Mouse (Mus musculus) macrophage (primary cell): Measurements from ENCODE around the gene Tcf20. TPM values are rescaled to one million over a fixed set of nuclear protein-coding genes. Genes with fewer than 3 reads are reported as not detected.

Experiments
- H3K27ac ChIP-seq: fragments of 350-480 bp; formaldehyde crosslinking; 2 replicates; pipeline ENCODE4 v1.9.0; 2021
- H3K36me3 ChIP-seq: fragments of 350-480 bp; formaldehyde crosslinking; 2 replicates; pipeline ENCODE4 v1.9.0; 2021; ENCODE audit errors: inconsistent target
- H3K4me3 ChIP-seq: fragments of 350-480 bp; formaldehyde crosslinking; 2 replicates; pipeline ENCODE4 v1.9.0; 2021; ENCODE audit errors: inconsistent target
- H3K79me2 ChIP-seq: fragments of 350-480 bp; formaldehyde crosslinking; 2 replicates; pipeline ENCODE4 v1.9.0; 2021; ENCODE audit errors: inconsistent target
- WGBS: methylation state at CpG from one replicate; pipeline ENCODE4 v1.1.7; 2026; ENCODE audit warnings: inconsistent platforms; ENCODE audit not compliant: missing documents; 5-methylcytosine and 5-hydroxymethylcytosine counted together
- polyA plus RNA-seq: library from polyadenylated mRNA; stranded (reverse); fragments of 250-400 nt; gene quantifications from 3 replicates; pipeline ENCODE4 v1.2.4, GENCODE M21; 2018; ENCODE audit warnings: inconsistent platforms

The Tcf20 gene
- polyA plus RNA-seq, 1 experiment from 2014 or later = 18.5 TPM

DNA sequence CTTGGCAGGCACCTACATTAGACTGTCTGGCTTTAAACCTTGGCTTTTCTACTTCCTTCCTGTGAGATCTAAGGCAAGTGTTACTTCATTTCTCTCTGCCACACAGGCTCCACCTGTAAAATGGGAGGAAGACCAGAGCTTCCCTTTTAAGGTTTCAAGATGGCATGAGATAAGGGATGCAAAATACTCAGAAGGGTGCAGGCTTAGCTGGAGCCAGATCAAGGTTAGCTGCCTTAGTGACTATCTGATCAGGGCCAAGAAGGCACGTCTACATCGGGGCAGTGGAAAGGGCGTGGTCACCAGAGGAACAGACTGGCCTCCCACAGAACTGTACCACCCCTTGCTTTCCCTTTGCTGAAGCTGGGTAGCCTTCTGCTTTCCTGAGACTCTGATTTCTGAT, 73.2 kb downstream of the Tcf20 start:
- Histone ChIP-seq H3K27ac (no peak overlapping the region), H3K79me2 (no peaks in the 10 kb centered on the region), H3K36me3 (no peaks in the 10 kb centered on the region), H3K4me3 (no peak overlapping the region)
- 16% methylated on average over 3 of the region's 3 CpGs for WGBS

DNA sequence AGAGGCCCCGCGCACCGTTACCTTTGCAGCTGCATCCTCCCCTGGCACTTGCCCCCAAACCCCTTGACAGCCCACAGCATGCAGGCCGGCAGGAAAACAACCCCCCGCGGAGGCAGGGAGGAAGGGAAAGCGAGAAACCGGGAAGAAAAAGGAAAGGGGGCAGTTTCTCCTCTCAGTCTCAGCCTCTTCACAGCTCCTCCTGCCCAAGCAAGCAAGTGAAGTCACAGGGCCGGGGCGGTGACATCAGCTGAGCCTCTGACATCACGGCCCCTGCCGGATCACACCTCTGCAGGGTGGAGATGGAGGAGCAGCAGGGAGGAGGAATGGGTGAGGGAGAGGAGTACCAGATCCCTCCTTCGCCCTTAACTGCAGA, 75.7 kb downstream of the Tcf20 start:
- Histone ChIP-seq H3K79me2 (no peaks in the 10 kb centered on the region), H3K36me3 (no peaks in the 10 kb centered on the region), H3K4me3 (no peak overlapping the region), H3K27ac (no peak overlapping the region)
- WGBS = 7% methylated on average over 12 of the region's 13 CpGs

DNA sequence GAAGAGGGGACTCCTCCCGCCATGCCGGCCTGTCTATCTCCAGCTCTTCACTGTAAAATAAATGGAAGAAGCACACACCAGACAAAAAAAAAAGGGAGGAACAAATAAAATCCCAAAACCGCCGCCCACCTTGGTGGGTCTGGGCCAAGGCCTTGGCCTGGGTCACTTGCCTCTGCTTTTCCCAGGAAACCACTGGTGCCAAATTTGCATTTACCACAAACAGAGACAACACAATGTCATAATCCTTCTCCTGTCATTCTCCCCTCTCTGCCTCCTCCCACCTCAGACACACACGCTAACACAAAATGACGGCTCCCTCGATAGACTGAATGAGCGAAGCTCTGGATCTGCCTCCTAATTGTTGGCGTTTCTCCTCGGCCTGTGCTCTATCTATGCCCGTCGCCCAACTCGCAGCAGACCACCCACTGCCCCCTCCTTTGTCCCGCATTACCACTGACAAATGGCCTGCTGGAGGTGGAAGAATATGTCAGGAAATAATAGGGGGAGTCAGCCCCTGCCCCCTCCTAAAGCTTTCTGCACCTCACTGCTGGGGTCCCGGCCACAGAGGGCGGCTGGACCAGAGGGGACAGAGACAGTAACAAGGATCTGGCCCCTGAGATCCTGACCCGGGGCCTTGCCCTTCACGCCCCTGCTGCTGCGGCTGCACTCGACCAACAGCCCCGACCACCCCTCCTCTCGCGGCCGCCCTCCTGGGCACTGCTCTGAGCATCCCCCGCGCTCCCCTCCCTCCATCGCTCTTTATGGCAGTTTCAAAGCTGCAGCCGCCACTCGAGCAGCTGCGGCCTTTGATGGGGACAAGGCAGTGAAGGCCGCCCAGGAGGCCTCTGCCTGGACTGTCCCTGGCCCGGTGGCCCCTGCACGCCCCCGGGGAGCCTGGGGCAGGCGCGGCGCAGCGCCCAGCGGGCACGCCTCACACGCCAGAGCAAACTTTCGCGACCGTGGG, 76.4 kb downstream of the Tcf20 start:
- WGBS = 44% methylated on average over 43 of the region's 44 CpGs
- no peaks in the 10 kb centered on the region for H3K79me2 ChIP-seq
- H3K36me3 ChIP-seq = no peaks in the 10 kb centered on the region
- H3K27ac ChIP-seq = no peak overlapping the region
- no peak overlapping the region for H3K4me3 ChIP-seq

DNA sequence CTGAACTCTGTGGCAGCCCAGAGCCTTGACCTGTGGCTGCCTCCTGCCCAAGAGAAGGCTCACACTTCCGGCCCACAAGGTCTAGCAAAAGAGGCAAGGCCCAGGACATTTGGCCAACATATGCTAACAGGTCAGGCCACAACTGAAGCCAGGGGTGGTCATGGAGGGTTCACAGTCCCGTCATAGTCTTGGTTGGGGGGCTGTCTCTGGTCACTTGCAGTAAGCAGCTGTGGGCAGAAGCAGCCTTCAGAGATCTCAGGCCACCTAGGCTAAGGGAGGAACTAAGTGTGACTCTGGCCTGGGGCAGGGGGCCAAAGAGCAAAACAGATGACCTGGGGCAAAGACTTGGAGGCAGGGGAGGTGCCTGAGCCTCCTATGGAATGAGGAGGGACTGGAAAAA, 77.1 kb downstream of the Tcf20 start:
- 95% methylated on average over 2 of the region's 2 CpGs for WGBS
- Histone ChIP-seq H3K36me3 (no peaks in the 10 kb centered on the region), H3K79me2 (no peaks in the 10 kb centered on the region), H3K4me3 (no peak overlapping the region), H3K27ac (no peak overlapping the region)

DNA sequence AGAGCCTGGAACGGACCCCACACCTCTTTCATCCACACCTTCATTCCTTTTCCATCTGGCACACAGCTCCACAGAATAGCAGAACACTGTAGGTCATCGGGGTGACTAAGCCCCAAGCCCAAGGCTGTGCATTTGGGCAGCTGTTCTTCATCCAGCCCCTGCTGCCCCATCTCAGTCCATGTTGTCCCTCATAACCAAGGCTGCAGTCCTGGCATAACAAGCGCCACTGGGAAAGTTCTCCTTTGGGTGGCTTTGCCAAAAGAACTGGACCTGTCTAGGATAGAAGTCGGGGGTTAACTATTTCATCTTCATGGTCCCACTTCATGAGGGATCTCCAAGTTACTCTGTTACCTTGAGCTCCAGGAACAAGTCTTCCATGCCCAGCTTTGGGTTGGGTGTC, 77.9 kb downstream of the Tcf20 start:
- Histone ChIP-seq H3K27ac (no peak overlapping the region), H3K36me3 (no peaks in the 10 kb centered on the region), H3K79me2 (no peaks in the 10 kb centered on the region), H3K4me3 (no peak overlapping the region)
- 100% methylated on average over 4 of the region's 4 CpGs for WGBS

- H3K4me3 ChIP-seq = no peak overlapping the region
- WGBS = 89% methylated on average over 2 of the region's 2 CpGs
These were observed 79.2 kb downstream of the Tcf20 start for GRCm38 (mm10) chr15:82908521-82908920.

DNA sequence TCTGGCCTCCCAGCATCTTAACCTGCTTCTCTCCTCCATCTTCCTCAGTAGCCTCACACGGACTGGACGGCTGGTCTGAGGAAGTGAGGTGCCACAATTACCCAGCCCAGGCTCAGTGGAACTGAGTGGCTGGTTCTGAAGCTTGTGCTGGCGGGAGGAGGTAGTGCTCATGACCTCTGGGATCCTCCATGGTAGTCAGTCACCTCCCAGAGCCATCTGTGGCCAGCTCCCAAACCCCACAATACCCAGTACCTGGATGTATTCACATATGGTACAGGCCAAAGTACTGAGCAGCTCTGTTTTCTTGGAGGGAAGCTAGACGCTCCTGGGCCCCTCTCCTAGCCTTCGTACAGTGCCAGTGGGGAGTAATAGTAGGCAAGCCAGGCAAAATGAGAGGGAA, 80.4 kb downstream of the Tcf20 start:
- no peak overlapping the region for H3K27ac ChIP-seq
- WGBS = 89% methylated on average over 5 of the region's 5 CpGs

More at GRCm38 (mm10) chr15:82908521-82908920, 79.2 kb downstream of the Tcf20 start:
- Histone ChIP-seq H3K79me2 (no peaks in the 10 kb centered on the region), H3K27ac (no peak overlapping the region), H3K36me3 (no peaks in the 10 kb centered on the region)

DNA sequence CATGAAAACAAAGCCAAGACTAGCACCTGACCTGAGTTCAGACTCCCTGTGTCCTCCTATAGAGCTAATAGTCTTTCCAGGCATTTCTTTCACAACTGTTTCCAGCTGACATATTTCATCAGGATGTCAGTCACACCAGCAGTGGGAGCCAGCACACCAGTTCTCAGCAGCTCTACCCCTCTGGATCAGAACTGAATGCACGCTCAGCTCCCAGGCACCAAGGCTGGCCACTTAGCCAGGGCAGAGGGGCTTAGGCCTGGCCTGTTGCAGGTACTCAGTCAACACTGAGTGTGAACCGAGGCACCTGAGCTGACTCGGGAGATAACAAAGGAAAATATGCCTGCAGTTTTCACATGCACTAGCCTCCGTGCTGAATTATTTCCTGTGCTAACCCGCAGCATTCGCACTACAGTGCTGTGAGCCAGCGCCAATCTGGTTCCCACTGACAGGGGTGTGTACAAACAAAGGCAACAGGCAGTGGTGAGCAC, 81.1 kb downstream of the Tcf20 start:
- Histone ChIP-seq H3K27ac (no peak overlapping the region), H3K79me2 (no peaks in the 10 kb centered on the region), H3K4me3 (no peak overlapping the region), H3K36me3 (no peaks in the 10 kb centered on the region)
- WGBS = 77% methylated on average over 7 of the region's 7 CpGs

More for the DNA sequence above, 80.4 kb downstream of the Tcf20 start:
- Histone ChIP-seq H3K36me3 (no peaks in the 10 kb centered on the region), H3K79me2 (no peaks in the 10 kb centered on the region), H3K4me3 (no peak overlapping the region)

DNA sequence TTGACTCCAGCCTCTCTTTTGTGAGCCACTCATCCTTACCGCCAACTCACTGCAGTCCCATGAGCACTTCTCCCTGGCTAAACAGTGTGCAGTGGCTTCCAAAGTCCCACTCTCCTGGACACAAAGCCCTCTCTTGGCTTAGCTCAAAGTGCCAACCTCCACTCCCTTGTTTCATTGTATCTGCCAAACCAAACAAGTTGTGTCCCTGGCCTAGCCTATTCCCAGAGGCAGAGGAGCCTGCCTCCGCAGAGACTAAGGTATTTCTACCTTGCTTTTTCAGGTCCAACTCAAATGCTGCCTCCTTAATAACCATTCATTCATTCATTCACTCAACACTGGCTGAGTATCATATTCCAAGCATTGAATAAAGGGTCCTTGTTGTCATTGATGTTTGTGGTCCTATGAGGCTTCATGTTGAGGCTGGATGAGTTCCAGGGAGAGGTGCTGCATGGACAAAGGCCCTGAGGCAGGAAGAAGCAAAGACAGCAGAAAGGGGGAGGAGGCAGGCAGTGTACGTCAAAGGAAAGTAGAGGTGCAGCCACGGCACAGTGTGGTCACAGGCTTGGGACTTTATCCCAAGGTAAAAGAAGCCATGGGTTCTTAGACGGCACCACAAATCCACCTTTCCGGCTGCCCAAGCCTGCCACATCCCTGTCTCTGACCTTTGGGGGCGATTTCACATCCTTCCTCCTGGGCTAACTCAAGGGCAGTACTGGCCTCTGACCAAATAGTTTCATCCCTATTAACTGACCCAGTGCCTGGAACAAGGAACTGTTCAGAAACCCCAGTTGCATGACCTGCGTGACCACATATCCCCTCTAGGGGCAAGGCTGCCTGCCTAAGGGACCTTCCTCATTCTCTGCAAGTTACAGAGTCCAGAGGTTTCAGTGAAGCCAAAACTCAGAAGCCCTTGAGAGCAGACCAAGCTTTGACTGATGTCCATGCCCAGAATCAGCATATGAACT, 82.0 kb downstream of the Tcf20 start:
- no peaks in the 10 kb centered on the region for H3K36me3 ChIP-seq
- WGBS = 53% methylated on average over 8 of the region's 8 CpGs
- H3K79me2 ChIP-seq = no peaks in the 10 kb centered on the region
- no peak overlapping the region for H3K27ac ChIP-seq
- no peak overlapping the region for H3K4me3 ChIP-seq

DNA sequence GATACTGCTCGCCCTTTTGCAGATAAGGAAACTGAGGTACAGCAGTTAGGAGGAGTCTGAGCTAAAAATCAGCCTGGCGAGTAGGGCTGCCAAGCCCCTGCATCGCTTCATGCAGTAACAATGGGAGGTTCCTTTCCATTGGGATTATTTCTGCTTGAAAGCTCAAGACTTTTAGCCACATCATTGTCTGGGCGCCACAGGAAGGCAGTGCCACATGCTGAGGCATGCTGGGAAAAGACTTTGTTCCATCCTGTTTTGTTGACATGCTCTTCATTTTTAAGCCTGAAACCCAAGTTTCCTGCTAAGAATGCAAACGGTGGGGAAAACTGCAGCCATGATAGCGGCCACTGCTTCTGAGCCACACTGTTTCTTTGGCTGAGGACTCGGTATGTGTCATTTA, 83.1 kb downstream of the Tcf20 start:
- Histone ChIP-seq H3K79me2 (no peaks in the 10 kb centered on the region), H3K36me3 (no peaks in the 10 kb centered on the region), H3K4me3 (no peak overlapping the region), H3K27ac (no peak overlapping the region)
- 86% methylated on average over 7 of the region's 7 CpGs for WGBS

DNA sequence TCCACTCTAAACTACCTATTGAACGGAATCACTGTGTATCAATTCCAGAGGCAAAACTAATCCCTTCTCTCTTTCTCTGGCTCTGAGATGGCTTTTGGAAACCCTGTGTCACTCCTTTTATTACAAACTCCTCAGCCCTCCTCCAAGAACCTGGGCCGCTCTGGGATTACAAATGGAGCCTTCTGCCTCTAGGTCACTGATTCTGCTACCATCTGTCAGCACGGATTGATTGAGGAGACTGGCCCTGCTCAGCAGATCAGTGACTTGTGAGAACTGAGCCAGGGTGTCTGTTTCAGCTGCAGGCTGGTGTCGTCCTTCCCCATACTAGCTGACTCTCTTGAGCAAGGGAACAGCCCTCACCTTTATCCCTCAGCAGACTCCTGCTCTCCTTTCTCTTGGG, 85.2 kb downstream of the Tcf20 start:
- no peak overlapping the region for H3K27ac ChIP-seq
- H3K36me3 ChIP-seq = no peaks in the 10 kb centered on the region
- no peak overlapping the region for H3K4me3 ChIP-seq
- 93% methylated on average over 4 of the region's 4 CpGs for WGBS
- H3K79me2 ChIP-seq = peaks cover 13% of the 10 kb centered on the region

DNA sequence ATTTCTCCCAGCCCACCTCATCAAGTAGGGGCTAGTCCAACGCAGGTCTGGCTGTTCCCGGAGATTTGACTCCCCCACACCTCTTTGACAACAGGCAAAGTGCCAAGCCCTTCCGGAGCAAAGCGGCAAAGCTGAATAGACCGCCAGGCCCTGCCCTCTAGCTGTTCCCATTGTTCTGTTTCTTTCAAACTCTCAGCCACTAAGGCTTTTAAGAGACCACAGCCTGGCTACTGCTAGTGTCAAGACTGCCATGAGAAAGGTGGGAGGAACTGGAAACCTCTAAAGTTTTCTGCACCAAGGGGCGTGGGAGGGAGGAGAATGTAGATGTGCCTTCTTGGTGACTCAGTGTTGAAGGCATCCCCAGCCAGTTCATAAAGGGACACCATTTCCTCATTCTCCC, 86.4 kb downstream of the Tcf20 start:
- no peak overlapping the region for H3K4me3 ChIP-seq
- H3K36me3 ChIP-seq = no peaks in the 10 kb centered on the region
- peaks cover 25% of the 10 kb centered on the region for H3K79me2 ChIP-seq
- no peak overlapping the region for H3K27ac ChIP-seq
- 45% methylated on average over 6 of the region's 6 CpGs for WGBS

DNA sequence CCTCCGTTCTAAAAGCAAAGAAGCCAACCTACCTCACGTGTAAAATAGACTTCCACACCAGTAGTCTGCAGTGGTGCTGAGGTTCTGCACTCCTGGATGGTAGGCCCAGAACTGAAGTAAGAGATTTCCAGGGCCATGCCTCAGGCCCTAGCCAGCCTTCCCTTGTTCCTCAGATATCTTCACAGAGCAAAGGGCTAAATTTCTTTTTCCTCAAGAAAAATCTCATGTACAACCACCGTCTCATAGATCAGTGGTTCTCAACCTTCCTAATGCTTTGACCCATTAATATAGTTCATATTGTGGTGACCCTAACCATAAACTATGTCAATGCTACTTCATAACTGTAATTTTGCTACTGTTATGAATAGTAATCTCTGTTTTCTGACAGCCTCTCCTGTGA, 87.3 kb downstream of the Tcf20 start:
- Histone ChIP-seq H3K27ac (no peak overlapping the region), H3K4me3 (no peak overlapping the region)
- WGBS = 38% methylated on average over 3 of the region's 3 CpGs

DNA sequence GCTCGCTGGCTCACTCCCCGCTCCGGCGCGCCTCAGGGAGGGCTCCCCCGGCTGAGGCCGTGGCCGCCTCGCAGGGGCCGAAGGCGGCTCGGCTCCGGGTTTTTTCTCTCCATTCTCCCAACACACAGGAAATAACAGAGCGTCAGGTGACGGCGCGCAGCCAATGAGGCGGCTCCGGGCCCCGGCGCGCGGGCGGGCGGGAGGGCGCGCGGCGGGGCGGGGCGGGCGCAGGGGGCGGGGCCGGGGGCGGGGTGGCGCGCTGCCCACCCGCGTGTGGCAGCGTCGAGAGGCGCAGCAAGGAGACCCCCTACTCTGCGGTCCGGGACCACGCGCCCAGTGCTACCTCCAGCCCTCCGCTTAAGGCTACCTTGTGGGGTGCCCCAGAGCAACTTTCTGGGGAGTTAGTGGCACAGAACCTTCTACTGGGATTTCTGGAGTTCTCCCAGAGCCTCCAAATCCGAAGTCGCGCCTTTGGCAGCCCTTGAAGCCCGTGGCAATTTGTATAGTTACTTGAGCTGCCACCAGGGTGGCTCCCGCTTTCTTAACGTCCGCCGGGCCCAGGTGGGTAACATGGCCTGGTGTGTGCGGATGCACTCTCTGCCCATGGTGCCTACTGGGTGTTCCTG, 87.9 kb downstream of the Tcf20 start:
- peak overlapping the region; percentile 17; the same call in 1 of the 2 replicates for H3K4me3 ChIP-seq
- 3% methylated on average over 45 of the region's 56 CpGs for WGBS

More for the DNA sequence above, 87.3 kb downstream of the Tcf20 start:
- Histone ChIP-seq H3K79me2 (peaks cover 35% of the 10 kb centered on the region), H3K36me3 (no peaks in the 10 kb centered on the region)

More for the DNA sequence above, 87.9 kb downstream of the Tcf20 start:
- no peaks in the 10 kb centered on the region for H3K36me3 ChIP-seq
- peaks cover 40% of the 10 kb centered on the region for H3K79me2 ChIP-seq
- H3K27ac ChIP-seq = no peak overlapping the region
